Mouse (Mus musculus) heart, postnatal 25 days (tissue): ENCODE measurements around the gene Gjb2. TPM values are rescaled to one million over a fixed set of nuclear protein-coding genes. Genes with fewer than 3 reads are reported as not detected.

Experiments
- DNase-seq: peaks from one replicate; pipeline ENCODE4 v3.0.0; 2022; ENCODE audit warnings: low spot score
- intact Hi-C: fragments of 180-260 bp; cut with DNase I; formaldehyde crosslinking; loops from one replicate; pipeline ENCODE4 v1.15.1; 2025
- total RNA-seq, 2 experiments: library from RNA; stranded (reverse); gene quantifications; 2 replicates each; pipeline ENCODE4 v1.2.3; 2021

The Gjb2 gene
- not detected for total RNA-seq

DNA sequence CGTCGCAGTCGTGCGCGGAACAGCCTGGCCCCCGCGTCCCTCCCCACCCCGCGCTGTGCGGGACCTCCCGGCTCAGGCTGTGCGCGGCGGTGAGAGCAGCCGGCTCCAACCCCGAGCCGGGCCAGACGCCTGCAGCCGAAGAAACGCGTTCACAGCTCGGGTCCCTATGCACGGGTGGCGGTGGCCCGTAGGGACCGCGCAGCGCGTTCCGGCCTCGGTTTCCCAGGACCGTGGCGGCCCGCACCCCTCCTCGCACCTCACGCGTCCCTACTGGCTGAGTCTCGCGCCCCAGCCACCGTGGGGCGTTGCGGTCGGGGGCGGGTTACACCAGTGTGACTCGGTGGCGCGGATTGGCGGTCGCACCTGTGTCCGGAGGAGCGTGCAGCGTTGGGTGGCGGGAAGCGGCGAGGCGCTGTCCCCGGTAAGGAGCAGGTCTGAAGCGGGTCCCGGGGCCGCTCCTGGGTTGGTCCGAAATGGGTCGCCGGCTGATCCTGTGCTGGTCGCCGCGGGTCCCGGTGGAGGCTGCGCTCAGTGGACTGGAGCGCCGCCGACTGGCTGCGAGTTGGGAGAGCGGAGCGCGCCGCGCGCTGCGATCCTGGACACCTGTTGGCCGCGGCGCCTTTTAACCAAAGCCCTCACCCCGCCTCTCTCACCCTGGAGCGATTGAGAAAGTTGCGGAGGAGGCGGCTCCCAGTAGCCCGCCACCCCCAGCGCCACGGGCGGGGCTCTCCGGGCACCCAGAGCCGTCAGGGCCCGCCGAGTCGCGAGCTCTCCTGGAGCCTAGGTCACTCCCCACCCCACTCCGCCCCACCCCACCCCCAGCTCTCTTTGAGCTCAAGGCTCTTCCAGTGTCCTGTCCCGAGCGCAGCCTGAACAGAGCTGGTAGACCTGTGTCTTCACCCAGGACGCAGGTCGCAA lies at the start of gene Gjb2:
Gene Gjb2 (minus strand): TSS at position 597 of the 918 bp plus-strand sequence.
- intact Hi-C loops = no loop called here
- no peak for DNase-seq

- intact Hi-C loops = no loop called here
- DNase-seq = no peak
Measured at GRCm38 (mm10) chr14:57145741-57146140, 41.2 kb upstream of the Gjb2 start.

DNA sequence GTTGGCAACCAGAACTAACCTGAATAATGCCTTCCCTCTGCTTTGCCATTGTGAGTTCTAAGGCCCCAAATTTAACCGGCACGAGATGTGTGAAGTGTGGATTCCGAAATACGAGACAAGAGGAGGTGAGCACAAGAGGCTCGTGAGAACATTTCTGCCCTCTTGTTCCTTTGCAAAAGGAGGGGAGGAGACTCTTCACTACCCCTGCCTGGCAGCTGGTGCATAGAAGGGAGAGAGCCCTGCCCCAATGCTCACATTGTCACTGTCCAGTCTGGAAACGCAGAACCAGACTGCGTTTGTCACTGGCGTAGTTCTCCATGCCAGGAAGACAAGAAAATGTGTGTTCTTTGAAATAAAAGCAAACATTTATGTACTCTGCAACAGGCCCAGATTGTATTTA lies 30.8 kb upstream of the Gjb2 start:
- intact Hi-C loops = no loop called here
- no peak for DNase-seq

DNA sequence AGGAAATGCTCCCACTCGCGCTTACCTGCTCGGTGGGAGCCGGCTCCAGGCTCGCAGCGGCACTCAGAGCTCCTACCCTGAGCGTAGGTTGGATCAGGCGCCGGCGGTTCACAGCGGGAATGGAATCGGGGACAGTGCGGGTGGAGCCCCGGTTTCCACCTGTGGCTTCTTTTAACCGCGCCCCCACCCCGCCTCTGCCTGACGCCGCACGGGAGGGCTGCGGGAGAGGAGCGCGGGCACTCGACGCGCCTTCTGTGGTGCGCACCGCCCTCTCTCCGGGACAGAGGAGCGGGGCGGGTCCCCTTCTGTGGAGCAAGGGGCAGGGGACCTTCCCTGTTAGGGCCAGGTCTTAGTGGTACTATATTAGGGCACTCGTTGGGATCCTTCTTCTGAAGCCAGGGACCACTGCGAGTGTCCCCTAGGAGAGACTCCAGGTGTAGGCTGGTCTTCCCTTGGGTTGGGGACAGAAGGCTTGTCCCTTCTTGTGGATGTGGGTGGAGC lies 28.7 kb upstream of the Gjb2 start, which contains the start of gene Gjb6:
Gene Gjb6 (minus strand): TSS at position 451 of the 501 bp plus-strand sequence.
- DNase-seq = no peak
- intact Hi-C loops = no loop called here

- no peak for DNase-seq
- intact Hi-C loops = no loop called here
Measured at GRCm38 (mm10) chr14:57127383-57127782, 22.9 kb upstream of the Gjb2 start.

DNA sequence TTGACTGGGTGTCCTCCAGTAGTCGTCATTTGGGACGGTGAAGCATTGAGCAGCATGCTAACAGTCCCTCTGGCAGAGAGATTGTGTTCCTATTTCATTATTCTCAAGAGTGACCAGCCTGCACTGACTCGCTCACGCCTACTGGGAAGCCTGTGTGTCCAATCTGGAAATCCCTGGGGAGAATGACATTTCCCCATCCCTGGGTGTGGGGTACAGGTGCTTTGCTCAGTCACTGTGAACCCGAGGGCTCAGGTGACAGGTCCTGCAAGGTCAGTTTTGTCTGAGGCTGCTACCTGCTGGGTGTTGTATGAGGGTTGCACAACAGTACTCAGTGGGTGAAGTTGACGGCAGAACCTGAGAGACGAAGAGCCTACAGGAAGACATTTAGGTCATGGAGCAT lies 17.8 kb upstream of the Gjb2 start:
- intact Hi-C loops = no loop called here
- no peak for DNase-seq

- DNase-seq = no peak
- intact Hi-C loops = no loop called here
Measured at GRCm38 (mm10) chr14:57115823-57116544, 11.5 kb upstream of the Gjb2 start, which contains the start of gene Gm4491. Gm4491 (minus strand) TSS chr14:57115883.

- intact Hi-C loops = loop anchor here (1.0 kb wide), 1 partner anchor 253 kb away; no protein-coding TSS in a partner anchor
- DNase-seq = no peak
Measured at GRCm38 (mm10) chr14:57109194-57109593, 4.7 kb upstream of the Gjb2 start.

DNA sequence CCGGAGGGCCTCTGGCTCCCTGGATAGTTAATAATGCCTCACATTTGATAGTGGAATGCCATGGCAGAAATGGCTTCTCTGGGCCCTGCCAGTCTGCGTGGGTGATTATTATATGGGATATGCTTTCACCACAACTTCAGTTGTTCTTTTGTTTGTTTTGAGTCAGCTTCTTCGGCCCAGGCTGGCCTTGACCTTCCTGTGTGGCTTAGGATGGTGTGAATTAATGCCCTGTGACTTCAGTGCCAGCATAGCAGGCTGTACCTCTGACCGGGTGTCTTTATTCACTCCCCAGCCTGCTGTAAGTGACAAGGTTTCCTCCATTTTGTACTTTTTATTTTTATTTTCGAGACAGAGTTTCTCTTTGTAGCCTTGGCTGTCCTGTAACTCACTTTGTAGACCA lies 3.4 kb upstream of the Gjb2 start:
- DNase-seq = no peak
- intact Hi-C loops = loop anchor here (2.0 kb wide), 1 partner anchor 301 kb away; no protein-coding TSS in a partner anchor

DNA sequence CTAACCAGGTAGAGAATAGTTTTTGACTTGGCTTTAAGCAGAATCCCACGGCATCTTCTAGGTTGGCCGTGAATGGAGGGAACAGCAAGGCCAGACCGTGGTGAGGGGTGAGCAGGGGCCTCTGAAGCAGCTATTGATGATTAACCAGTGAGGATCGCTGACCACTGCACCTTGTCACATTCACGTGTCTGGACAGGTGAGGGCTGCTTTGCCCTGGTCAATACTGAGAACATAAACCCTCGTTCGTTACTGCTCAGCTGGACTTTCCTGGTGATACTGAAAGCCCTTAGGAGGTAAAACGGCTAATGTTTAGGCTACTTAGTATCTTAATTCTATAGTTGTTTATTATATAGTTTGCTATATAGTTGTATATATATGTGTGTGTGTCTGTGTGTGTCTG lies 2.6 kb upstream of the Gjb2 start:
- intact Hi-C loops = loop anchor here (2.0 kb wide), 1 partner anchor 302 kb away; no protein-coding TSS in a partner anchor
- DNase-seq = no peak

GRCm38 (mm10) chr14:57105721-57106120 lies 1.2 kb upstream of the Gjb2 start:
- DNase-seq = no peak
- intact Hi-C loops = loop anchor here (2.0 kb wide), 1 partner anchor 303 kb away; no protein-coding TSS in a partner anchor

- intact Hi-C loops = no loop called here
- no peak for DNase-seq
Measured at GRCm38 (mm10) chr14:57105111-57105510, 609 bp upstream of the Gjb2 start.

GRCm38 (mm10) chr14:57103711-57104105 lies 794 bp downstream of the Gjb2 start:
- no peak for DNase-seq
- intact Hi-C loops = no loop called here

DNA sequence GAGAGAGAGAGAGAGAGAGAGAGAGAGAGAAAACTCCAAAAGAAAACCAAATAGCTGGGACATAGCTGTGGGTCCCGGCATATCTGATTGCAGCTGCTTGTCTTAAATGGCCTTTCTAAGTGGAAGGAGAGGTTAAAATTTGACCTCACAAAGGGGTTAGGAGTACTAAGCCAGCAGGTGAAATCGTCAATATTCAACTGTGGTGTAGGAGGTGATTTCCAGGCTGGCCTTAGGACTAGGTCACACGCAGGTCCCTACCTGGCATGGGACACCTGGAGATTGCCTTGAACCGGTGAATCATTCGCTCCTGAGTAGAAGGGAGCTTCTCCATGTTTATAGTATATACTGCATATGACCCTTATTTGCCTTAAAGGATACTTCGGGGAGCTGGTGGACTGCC lies 1.4 kb downstream of the Gjb2 start:
- intact Hi-C loops = no loop called here
- no peak for DNase-seq

GRCm38 (mm10) chr14:57101623-57102022 lies 2.9 kb downstream of the Gjb2 start:
- DNase-seq = no peak
- intact Hi-C loops = no loop called here

DNA sequence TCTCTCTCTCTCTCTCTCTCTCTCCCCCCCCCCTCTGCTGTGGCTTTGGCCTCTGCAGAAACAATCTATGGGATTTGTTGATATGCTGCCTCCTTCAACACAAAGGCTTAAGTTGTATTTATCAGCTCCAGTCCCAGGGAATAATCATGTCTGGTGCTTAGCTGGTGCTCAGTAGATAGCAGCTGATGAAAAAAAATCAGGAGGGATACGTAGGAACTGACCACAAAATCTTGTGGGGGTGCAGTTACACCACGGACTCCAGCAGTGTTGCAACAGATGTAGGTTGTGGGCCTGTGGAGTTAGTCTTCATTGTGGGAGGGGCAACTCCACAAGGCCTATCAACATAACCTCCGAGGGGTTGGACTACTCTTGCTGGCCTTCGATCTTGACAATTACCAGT lies 8.6 kb downstream of the Gjb2 start:
- intact Hi-C loops = no loop called here
- no peak for DNase-seq

- intact Hi-C loops = no loop called here
- DNase-seq = no peak
Measured at GRCm38 (mm10) chr14:57093029-57093428, 11.5 kb downstream of the Gjb2 start.

DNA sequence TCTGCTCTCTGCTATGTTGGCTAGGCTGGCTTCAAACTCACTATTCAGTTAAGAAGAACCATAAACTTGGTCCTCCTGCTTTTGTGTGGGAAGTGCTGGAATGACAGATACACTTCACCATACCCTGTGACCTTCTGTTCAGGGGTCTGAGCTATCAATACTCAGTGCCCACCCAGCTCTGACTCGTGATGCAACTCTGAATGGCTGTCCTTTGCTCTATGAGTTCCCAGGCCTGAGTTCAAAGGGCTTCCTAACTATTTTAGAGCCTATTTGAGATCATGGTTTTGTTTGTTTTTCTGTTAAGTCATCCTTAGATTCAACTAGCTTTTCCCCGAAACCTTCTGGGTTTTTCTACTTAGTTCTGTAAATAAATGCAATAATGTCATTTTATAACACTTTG lies 14.5 kb downstream of the Gjb2 start:
- DNase-seq = no peak
- intact Hi-C loops = no loop called here

DNA sequence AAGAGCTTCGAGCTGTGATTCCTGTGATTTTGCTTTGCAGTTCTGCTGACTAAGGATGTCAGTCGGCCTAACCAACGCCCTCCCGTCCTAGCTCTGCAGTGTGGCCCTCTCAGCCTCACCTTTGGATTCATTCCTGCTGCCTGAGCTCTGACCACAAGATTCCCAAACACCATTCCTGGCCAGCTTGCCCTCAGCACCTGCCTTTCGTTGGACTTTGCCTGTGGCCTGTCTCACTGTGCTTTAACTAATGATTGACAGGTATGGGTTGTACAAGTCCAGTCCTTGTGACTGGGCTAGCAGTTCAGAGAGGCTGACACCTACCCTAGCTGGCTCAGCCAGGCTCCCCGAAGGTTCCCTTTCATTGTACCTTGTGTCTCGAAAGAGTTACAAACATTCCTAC lies 15.4 kb downstream of the Gjb2 start:
- DNase-seq = no peak
- intact Hi-C loops = no loop called here

- DNase-seq = no peak
- intact Hi-C loops = no loop called here
Measured at GRCm38 (mm10) chr14:57084180-57084668, 20.3 kb downstream of the Gjb2 start.
